Mouse (Mus musculus) forebrain, postnatal 0 days (tissue): Measurements from ENCODE around the gene Mthfsl. TPM values are rescaled to one million over a fixed set of nuclear protein-coding genes. Genes with fewer than 3 reads are reported as not detected.

Experiments used
- polyA plus RNA-seq: library from polyadenylated mRNA; unstranded; fragments of >200 nt; fragmentation: Nextera tagmentation; extraction: Ambion mirVana; gene quantifications from 2 replicates; pipeline ENCODE4 v1.2.1, GENCODE M21; 2015
- total RNA-seq: library from RNA; depleted of rRNA; stranded (reverse); fragments of >200 nt; gene quantifications from 2 replicates; pipeline ENCODE4 v1.2.3, GENCODE M21; 2014; rRNA removed

Mthfsl gene
- total and polyA plus RNA-seq, 2 experiments from 2014 or later = 14.8 to 41.8 TPM

Other genes starting within 250 kb of the Mthfsl start
- gene Syncrip, start 237.7 kb downstream of the Mthfsl start, total RNA-seq = 138 and 149 TPM in 2 replicates
- 82.5 and 86.4 TPM in 2 replicates for gene Syncrip, start 237.7 kb downstream of the Mthfsl start, polyA plus RNA-seq
- 18.6 and 25.0 TPM in 2 replicates for gene Zfp949, start 172.3 kb downstream of the Mthfsl start, total RNA-seq
- gene Zfp949, start 172.3 kb downstream of the Mthfsl start, polyA plus RNA-seq = 9.0 and 13.5 TPM in 2 replicates
- gene Trim43a, start 139.4 kb downstream of the Mthfsl start, total RNA-seq = 0.08 TPM in 1 of 2 replicates, not detected in the other
- gene Trim43a, start 139.4 kb downstream of the Mthfsl start, polyA plus RNA-seq = 0.13 TPM in 1 of 2 replicates, not detected in the other
- gene Bcl2a1d, start 11.6 kb upstream of the Mthfsl start, total RNA-seq = 0.62 TPM in 1 of 2 replicates, not detected in the other
- not detected in 2 replicates for gene Bcl2a1d, start 11.6 kb upstream of the Mthfsl start, polyA plus RNA-seq
- not detected in 2 replicates for gene Trim43c, start 118.9 kb upstream of the Mthfsl start, total RNA-seq
- gene Trim43c, start 118.9 kb upstream of the Mthfsl start, polyA plus RNA-seq = not detected in 2 replicates
- gene Bcl2a1a, start 236.6 kb upstream of the Mthfsl start, total RNA-seq = not detected in 2 replicates
- not detected in 2 replicates for gene Bcl2a1a, start 236.6 kb upstream of the Mthfsl start, polyA plus RNA-seq